Mouse (Mus musculus): ENCODE measurements at regions not wholly inside any gene's neighbourhood (a gene's known extent, or its start where the extent isn't known, plus 50 kb on each side); places are given as distances from the start of the nearest gene placed in this dataset.

- peak in 1 of 2 experiments; percentile 4 for DNase-seq (ENCODE audit: low spot score in 2 of 2)
Measured at GRCm38 (mm10) chr14:112465096-112465495, 790.2 kb downstream of the Slitrk5 start.

DNA sequence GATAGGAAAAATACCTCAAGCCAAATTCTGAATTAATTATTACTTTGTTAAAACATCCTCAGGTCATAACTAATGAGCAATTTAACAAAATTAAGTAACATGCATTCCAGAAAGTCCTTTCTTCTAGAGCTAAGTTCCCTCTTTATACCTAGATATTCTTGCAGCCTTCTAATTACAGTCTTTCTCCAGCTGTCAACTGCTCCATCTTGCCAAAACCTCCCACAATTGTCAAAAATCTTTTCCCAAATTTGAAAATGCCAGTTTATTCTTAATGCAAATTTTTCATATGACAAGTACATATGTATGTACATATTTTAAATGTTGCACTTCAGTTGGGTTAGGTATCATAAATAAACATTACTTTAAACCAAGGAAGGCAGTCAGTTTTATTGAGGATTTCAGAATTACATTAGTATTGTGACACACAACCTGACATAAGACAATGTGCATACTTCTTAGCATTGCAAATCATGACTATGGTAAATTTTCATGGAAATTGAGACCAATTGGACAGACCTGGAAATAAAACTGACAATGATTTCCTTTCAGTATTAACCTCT, 791.5 kb downstream of the Slitrk5 start:
- no peak for DNase-seq (ENCODE audit: low spot score in 2 of 2)

DNA sequence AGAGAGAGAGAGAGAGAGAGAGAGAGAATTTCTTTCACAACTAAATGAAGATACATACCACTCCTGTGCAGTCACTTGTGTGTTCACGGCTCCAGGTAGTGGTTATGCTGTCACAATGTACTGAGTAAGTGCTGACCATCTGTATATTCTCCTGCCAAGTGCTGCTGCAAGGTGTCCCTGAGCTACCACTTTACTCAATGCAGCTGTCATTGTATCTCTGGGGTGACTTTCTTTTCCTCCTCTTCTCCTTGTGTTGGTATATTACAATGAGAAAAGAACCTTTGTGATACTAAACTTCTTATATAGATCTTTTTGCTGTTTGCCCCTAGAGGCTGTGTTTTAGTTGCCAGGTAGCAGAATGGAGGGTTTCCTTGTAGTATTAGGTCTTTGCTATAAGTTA, 800.6 kb downstream of the Slitrk5 start:
- no peak for DNase-seq (ENCODE audit: low spot score in 2 of 2)

Measured in frontal cortex, postnatal 10 days (tissue).